Mouse (Mus musculus): ENCODE measurements around the gene Wnt6. TPM values are rescaled to one million over a fixed set of nuclear protein-coding genes. Genes with fewer than 3 reads are reported as not detected.

The Wnt6 gene
- polyA plus RNA-seq (2012; ENCODE audit: insufficient read depth, low replicate concordance) = 0.60 TPM in 1 of 2 replicates, not detected in the other

- peaks cover 22% of the 10 kb centered on the region for H3K4me1 ChIP-seq
- no peak within 1 kb of the TSS for H3K4me3 ChIP-seq (replicated peaks)
- peaks cover 4% of the 10 kb centered on the region; the same call in 1 of the 2 replicates for H3K9me3 ChIP-seq
- H3K36me3 ChIP-seq (replicated peaks; ENCODE audit: low read length) = no peaks in the 10 kb centered on the region
- no peak for TF ChIP-seq FLI1 (IDR thresholded peaks at IDR 0.05; ENCODE audit: low read length)
- no peak for TF ChIP-seq GATA1 (IDR thresholded peaks at IDR 0.05; ENCODE audit: borderline replicate concordance, low read length)
- H3K27me3 ChIP-seq (replicated peaks) = peaks cover 98% of the 10 kb centered on the region
Measured at GRCm38 (mm10) chr1:74771845-74771930, at the start of gene Wnt6. Gene Wnt6, plus strand, starts transcription at chr1:74771892.

- no peaks in the 10 kb centered on the region for H3K36me3 ChIP-seq (replicated peaks; ENCODE audit: low read length)
- no peak for TF ChIP-seq GATA1 (IDR thresholded peaks at IDR 0.05; ENCODE audit: borderline replicate concordance, low read length)
- TF ChIP-seq FLI1 (IDR thresholded peaks at IDR 0.05; ENCODE audit: low read length) = no peak
- peaks cover 56% of the 10 kb centered on the region for H3K4me1 ChIP-seq
- 0 out of 2 replicates have a peak, but pooled peaks cover 3% of the 10 kb centered on the region for H3K9me3 ChIP-seq
- H3K4me3 ChIP-seq (replicated peaks) = no peak overlapping the region
- peaks cover 3% of the 10 kb centered on the region for H3K27me3 ChIP-seq (replicated peaks)
Measured at GRCm38 (mm10) chr1:74723748-74724147, 47.9 kb upstream of the Wnt6 start.

GRCm38 (mm10) chr1:74726114-74726513 is 45.6 kb upstream of the Wnt6 start:
- Histone ChIP-seq H3K27me3 (replicated peaks) (peaks cover 9% of the 10 kb centered on the region), H3K4me3 (replicated peaks) (no peak overlapping the region), H3K36me3 (replicated peaks; ENCODE audit: low read length) (no peaks in the 10 kb centered on the region), H3K4me1 (peaks cover 46% of the 10 kb centered on the region), H3K9me3 (0 out of 2 replicates have a peak, but pooled peaks cover 3% of the 10 kb centered on the region)
- TF ChIP-seq FLI1 (IDR thresholded peaks at IDR 0.05; ENCODE audit: low read length) (no peak), GATA1 (IDR thresholded peaks at IDR 0.05; ENCODE audit: borderline replicate concordance, low read length) (no peak)

- peaks cover 40% of the 10 kb centered on the region for H3K4me1 ChIP-seq
- TF ChIP-seq GATA1 (IDR thresholded peaks at IDR 0.05; ENCODE audit: borderline replicate concordance, low read length) = no peak
- TF ChIP-seq FLI1 (IDR thresholded peaks at IDR 0.05; ENCODE audit: low read length) = no peak
- H3K9me3 ChIP-seq = 0 out of 2 replicates have a peak, but pooled peaks cover 3% of the 10 kb centered on the region
- no peak overlapping the region for H3K4me3 ChIP-seq (replicated peaks)
- H3K36me3 ChIP-seq (replicated peaks; ENCODE audit: low read length) = no peaks in the 10 kb centered on the region
- H3K27me3 ChIP-seq (replicated peaks) = peaks cover 9% of the 10 kb centered on the region
Measured at GRCm38 (mm10) chr1:74726674-74727073, 45.0 kb upstream of the Wnt6 start.

- Histone ChIP-seq H3K4me3 (replicated peaks) (no peak overlapping the region), H3K36me3 (replicated peaks; ENCODE audit: low read length) (no peaks in the 10 kb centered on the region), H3K9me3 (no peaks in the 10 kb centered on the region), H3K27me3 (replicated peaks) (peaks cover 10% of the 10 kb centered on the region), H3K4me1 (peaks cover 22% of the 10 kb centered on the region)
- TF ChIP-seq GATA1 (IDR thresholded peaks at IDR 0.05; ENCODE audit: borderline replicate concordance, low read length) = no peak
- no peak for TF ChIP-seq FLI1 (IDR thresholded peaks at IDR 0.05; ENCODE audit: low read length)
Measured at GRCm38 (mm10) chr1:74728446-74728845, 43.2 kb upstream of the Wnt6 start.

- no peak overlapping the region for H3K4me3 ChIP-seq (replicated peaks)
- no peaks in the 10 kb centered on the region for H3K9me3 ChIP-seq
- H3K36me3 ChIP-seq (replicated peaks; ENCODE audit: low read length) = no peaks in the 10 kb centered on the region
- H3K27me3 ChIP-seq (replicated peaks) = peaks cover 61% of the 10 kb centered on the region
- TF ChIP-seq FLI1 (IDR thresholded peaks at IDR 0.05; ENCODE audit: low read length) (no peak), GATA1 (IDR thresholded peaks at IDR 0.05; ENCODE audit: borderline replicate concordance, low read length) (no peak)
- H3K4me1 ChIP-seq = peaks cover 8% of the 10 kb centered on the region
Measured at GRCm38 (mm10) chr1:74736977-74737376, 34.7 kb upstream of the Wnt6 start.

- H3K9me3 ChIP-seq = no peaks in the 10 kb centered on the region
- H3K4me3 ChIP-seq (replicated peaks) = no peak overlapping the region
- TF ChIP-seq FLI1 (IDR thresholded peaks at IDR 0.05; ENCODE audit: low read length) = no peak
- TF ChIP-seq GATA1 (IDR thresholded peaks at IDR 0.05; ENCODE audit: borderline replicate concordance, low read length) = no peak
Measured at GRCm38 (mm10) chr1:74737500-74737899, 34.2 kb upstream of the Wnt6 start.

GRCm38 (mm10) chr1:74740846-74741245 is 30.8 kb upstream of the Wnt6 start:
- Histone ChIP-seq H3K9me3 (no peaks in the 10 kb centered on the region), H3K4me3 (replicated peaks) (no peak overlapping the region), H3K4me1 (peaks cover 9% of the 10 kb centered on the region), H3K27me3 (replicated peaks) (peaks cover 67% of the 10 kb centered on the region), H3K36me3 (replicated peaks; ENCODE audit: low read length) (no peaks in the 10 kb centered on the region)
- TF ChIP-seq GATA1 (IDR thresholded peaks at IDR 0.05; ENCODE audit: borderline replicate concordance, low read length) (no peak), FLI1 (IDR thresholded peaks at IDR 0.05; ENCODE audit: low read length) (no peak)

More at GRCm38 (mm10) chr1:74737500-74737899, 34.2 kb upstream of the Wnt6 start:
- Histone ChIP-seq H3K4me1 (peaks cover 8% of the 10 kb centered on the region), H3K27me3 (replicated peaks) (peaks cover 61% of the 10 kb centered on the region), H3K36me3 (replicated peaks; ENCODE audit: low read length) (no peaks in the 10 kb centered on the region)

- no peaks in the 10 kb centered on the region for H3K36me3 ChIP-seq (replicated peaks; ENCODE audit: low read length)
- H3K27me3 ChIP-seq (replicated peaks) = peaks cover 74% of the 10 kb centered on the region
- H3K4me1 ChIP-seq = peaks cover 21% of the 10 kb centered on the region
- no peaks in the 10 kb centered on the region for H3K9me3 ChIP-seq
- TF ChIP-seq GATA1 (IDR thresholded peaks at IDR 0.05; ENCODE audit: borderline replicate concordance, low read length) (no peak), FLI1 (IDR thresholded peaks at IDR 0.05; ENCODE audit: low read length) (no peak)
- no peak overlapping the region for H3K4me3 ChIP-seq (replicated peaks)
Measured at GRCm38 (mm10) chr1:74747335-74747734, 24.4 kb upstream of the Wnt6 start.

GRCm38 (mm10) chr1:74748643-74749271 is 22.9 kb upstream of the Wnt6 start, which contains the start of gene Prkag3:
Gene Prkag3, minus strand, starts transcription at chr1:74749221.
- H3K36me3 ChIP-seq (replicated peaks; ENCODE audit: low read length) = no peaks in the 10 kb centered on the region
- H3K27me3 ChIP-seq (replicated peaks) = peaks cover 77% of the 10 kb centered on the region
- TF ChIP-seq GATA1 (IDR thresholded peaks at IDR 0.05; ENCODE audit: borderline replicate concordance, low read length) (no peak), FLI1 (IDR thresholded peaks at IDR 0.05; ENCODE audit: low read length) (no peak)
- H3K4me1 ChIP-seq = peaks cover 21% of the 10 kb centered on the region
- H3K4me3 ChIP-seq (replicated peaks) = peak within 1 kb of the TSS; percentile 86
- H3K9me3 ChIP-seq = no peaks in the 10 kb centered on the region

Measured in megakaryocyte, embryonic 14.5 days (primary cell).